ENCODE assay signal across 18 mouse cellular contexts in genomic region chr2:97463573-97463972, GRCm38 (mm10).
"Had no signal": no experiment of that assay in that cellular context is flagged by ENCODE, and none has a peak within 500 bp of the region (broad histone marks: within the 10 kb centered on the region; RNA-seq: fewer than 3 reads in every experiment).

No protein-coding gene starts in this region.

- H3K9ac ChIP-seq: liver, postnatal 0 days; lung, embryonic 15.5 days; midbrain, embryonic 13.5 days; midbrain, embryonic 15.5 days; neural tube, embryonic 12.5 days; stomach, embryonic 15.5 days had no signal

- DNase-seq: liver, postnatal 0 days; lung, adult 2 months; lung, postnatal 14 days; lung, postnatal 36 days; right cerebral cortex, postnatal 14 days; thymus, adult 2 months; thymus, postnatal 25 days; thymus, postnatal 4 days had no signal

- H3K36me3 ChIP-seq: lung, embryonic 15.5 days; midbrain, embryonic 13.5 days; midbrain, embryonic 15.5 days; neural tube, embryonic 12.5 days; stomach, embryonic 15.5 days had no signal

- H3K4me3 ChIP-seq: lung, embryonic 15.5 days; megakaryocyte, embryonic 14.5 days; midbrain, embryonic 13.5 days; midbrain, embryonic 15.5 days; neural tube, embryonic 12.5 days; stomach, embryonic 15.5 days had no signal

- H3K27ac ChIP-seq: lung, embryonic 15.5 days; macrophage; midbrain, embryonic 13.5 days; midbrain, embryonic 15.5 days; neural tube, embryonic 12.5 days; stomach, embryonic 15.5 days; stomach, postnatal 0 days had no signal

- H3K9me3 ChIP-seq: lung, embryonic 15.5 days; megakaryocyte, embryonic 14.5 days; midbrain, embryonic 13.5 days; midbrain, embryonic 15.5 days; neural tube, embryonic 12.5 days; stomach, embryonic 15.5 days had no signal

- H3K27me3 ChIP-seq: midbrain, embryonic 13.5 days; midbrain, embryonic 15.5 days; neural tube, embryonic 12.5 days; stomach, embryonic 15.5 days had no signal

- H3K4me2 ChIP-seq: lung, embryonic 15.5 days; midbrain, embryonic 11.5 days; midbrain, embryonic 13.5 days; midbrain, embryonic 15.5 days; neural tube, embryonic 12.5 days; stomach, embryonic 15.5 days had no signal

- H3K4me1 ChIP-seq: stomach, embryonic 15.5 days had no signal

- ATAC-seq: liver, postnatal 0 days; lung, postnatal 0 days; midbrain, embryonic 13.5 days; midbrain, embryonic 15.5 days had no signal
